Mouse (Mus musculus) ES-E14 (cell line): ENCODE measurements around the gene Furin. TPM values are rescaled to one million over a fixed set of nuclear protein-coding genes. Genes with fewer than 3 reads are reported as not detected.

Source experiments
- DNase-seq: peaks from one replicate; pipeline ENCODE4 v3.0.0-alpha.2; 2013; ENCODE audit warnings: low read depth, low spot score
- H3K27ac ChIP-seq: 2 replicates; pipeline ENCODE4 v1.5.1; 2012; ENCODE audit warnings: low read depth, mild to moderate bottlenecking, low read length, moderate library complexity, mixed read lengths; ENCODE audit not compliant: poor library complexity, insufficient read depth, severe bottlenecking
- H3K36me3 ChIP-seq: 2 replicates; pipeline ENCODE4 v1.6.1; 2012; ENCODE audit warnings: mild to moderate bottlenecking, low read length, moderate library complexity, mixed read lengths; ENCODE audit not compliant: control insufficient read depth, poor library complexity, insufficient read depth, severe bottlenecking
- H3K4me1 ChIP-seq, 2 experiments: fragments of 150-350 bp in 1 of 2; sonication (generic) in 1 of 2; 2 replicates each; pipeline ENCODE4 v1.6.1; 2012; ENCODE audit warnings: low read length in 2 of 2, mild to moderate bottlenecking in 1 of 2, mixed read lengths in 1 of 2; ENCODE audit not compliant: control insufficient read depth in 2 of 2, insufficient read depth in 2 of 2, poor library complexity in 1 of 2
- H3K4me3 ChIP-seq, 2 experiments: fragments of 150-350 bp in 1 of 2; sonication (generic) in 1 of 2; 2 replicates each; pipeline ENCODE4 v1.5.1; 2012; ENCODE audit warnings: low read length in 2 of 2, low read depth in 1 of 2, mild to moderate bottlenecking in 1 of 2, mixed read lengths in 1 of 2; ENCODE audit not compliant: insufficient read depth in 1 of 2, poor library complexity in 1 of 2, severe bottlenecking in 1 of 2
- H3K9ac ChIP-seq: 2 replicates; pipeline ENCODE4 v1.6.1; 2012; ENCODE audit warnings: low read depth, mild to moderate bottlenecking, low read length, mixed read lengths; ENCODE audit not compliant: poor library complexity, insufficient read depth, severe bottlenecking
- H3K9me3 ChIP-seq: fragments of 150-350 bp; sonication (generic); 2 replicates; pipeline ENCODE4 v1.6.1; 2012; ENCODE audit warnings: low read depth, mild to moderate bottlenecking, low read length; ENCODE audit not compliant: control insufficient read depth, insufficient read depth
- CHD2 ChIP-seq: IDR thresholded peaks from 2 replicates; pipeline ENCODE4 v1.6.1; 2014; ENCODE audit warnings: mild to moderate bottlenecking, low read depth, low read length, inconsistent platforms
- HCFC1 ChIP-seq: IDR thresholded peaks from 2 replicates; pipeline ENCODE4 v1.6.1; 2012; ENCODE audit warnings: low read length, inconsistent platforms, borderline replicate concordance; ENCODE audit not compliant: insufficient read depth
- MAFK ChIP-seq: IDR thresholded peaks from 2 replicates; pipeline ENCODE4 v1.6.1; 2014; ENCODE audit warnings: mild to moderate bottlenecking, low read depth, low read length, inconsistent platforms; ENCODE audit not compliant: insufficient read depth
- ZC3H11A ChIP-seq: IDR thresholded peaks from 2 replicates; pipeline ENCODE4 v1.6.1; 2012; ENCODE audit warnings: low read depth, mild to moderate bottlenecking, inconsistent platforms, low read length, borderline replicate concordance
- ZNF384 ChIP-seq: IDR thresholded peaks from 2 replicates; pipeline ENCODE4 v1.6.1; 2012; ENCODE audit warnings: low read depth, low read length, inconsistent platforms
- in situ Hi-C, 2 experiments: fragments of 600-800 bp; cut with MboI; formaldehyde crosslinking; loops; one replicate each; pipeline ENCODE4 v1.15.1; 2025; ENCODE audit warnings: low sequenced_read_pairs in 2 of 2, inconsistent platforms in 1 of 2; ENCODE audit not compliant: unreplicated experiment in 2 of 2
- total RNA-seq: library from RNA; depleted of rRNA; stranded (reverse); fragments of 300-350 nt; gene quantifications from 2 replicates; pipeline ENCODE4 v1.2.3, GENCODE M21; 2012

The Furin gene
- total RNA-seq, 1 experiment, result 17.7 TPM

GRCm38 (mm10) chr7:80392119-80392518 lies 13.1 kb downstream of the Furin start:
- Histone ChIP-seq H3K9ac (no peak overlapping the region), H3K9me3 (no peaks in the 10 kb centered on the region), H3K27ac (no peak overlapping the region), H3K4me3 (no peak overlapping the region), H3K4me1 (peaks cover 0 to 5% of the 10 kb centered on the region in 2 experiments; a peak in 1 of 4 replicates), H3K36me3 (peaks cover 16% of the 10 kb centered on the region; the same call in 1 of the 2 replicates)
- no peak for DNase-seq
- in situ Hi-C loops, result loop anchor here in 1 of 2 experiments (25.0 kb wide), 1 partner anchor 195 kb away; no protein-coding TSS in a partner anchor
- TF ChIP-seq ZNF384 (no peak), HCFC1 (no peak), MAFK (no peak), CHD2 (no peak), ZC3H11A (no peak)

DNA sequence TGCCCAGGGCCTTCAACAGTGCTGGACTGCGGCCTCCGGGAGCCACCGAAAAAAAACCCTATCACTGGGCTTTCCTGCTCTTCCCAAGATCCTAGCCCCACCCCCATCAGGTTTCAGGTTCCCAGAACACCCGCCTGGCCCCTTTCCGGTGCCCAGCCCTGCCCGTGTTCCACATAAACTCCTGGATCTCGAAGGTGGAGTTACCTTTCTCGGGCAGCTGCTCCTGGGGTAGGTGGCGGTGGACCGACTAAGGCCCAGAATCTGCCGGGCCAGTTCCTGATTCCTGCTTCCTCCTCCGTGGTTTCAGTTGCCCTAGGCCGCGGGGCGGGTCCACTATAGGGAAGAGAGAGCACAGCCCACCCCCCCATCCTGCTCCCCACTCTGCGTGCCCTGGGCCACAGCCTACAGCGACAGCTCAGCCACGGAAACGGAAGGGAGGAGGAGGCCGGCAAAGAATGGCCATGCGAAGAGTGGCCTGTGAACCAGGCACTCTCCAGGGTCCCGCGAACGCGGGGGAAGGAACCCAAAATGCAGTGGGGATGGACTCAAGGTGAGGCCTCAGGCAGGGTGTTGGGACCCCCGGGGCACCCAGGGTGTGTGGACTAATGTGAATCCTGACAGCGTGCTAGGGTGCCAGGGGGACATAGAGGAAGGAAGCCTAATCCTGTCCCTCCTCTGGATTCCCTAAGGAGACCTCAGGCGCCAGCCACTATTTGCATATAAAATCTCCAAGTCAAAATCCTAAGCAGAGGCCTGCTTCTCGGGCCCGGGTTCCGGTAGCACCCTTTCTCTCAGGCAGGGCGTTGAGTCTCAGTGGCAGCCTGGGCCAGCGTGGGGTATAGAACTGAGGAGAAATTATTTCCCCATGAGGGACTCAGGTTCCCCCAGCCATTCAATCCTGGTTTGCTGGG lies 17.3 kb downstream of the Furin start, which contains the start of gene Fes:
Gene Fes, minus strand, starts transcription at position 314 of the 911 bp plus-strand sequence.
- DNase-seq, result no peak
- H3K9ac ChIP-seq, result peak within 1 kb of the TSS; percentile 44
- peaks cover 5% of the 10 kb centered on the region; the same call in 1 of the 2 replicates for H3K36me3 ChIP-seq
- H3K4me1 ChIP-seq, result peaks cover 0 to 8% of the 10 kb centered on the region in 2 experiments; a peak in 1 of 4 replicates
- no peak within 1 kb of the TSS for H3K27ac ChIP-seq
- no peak for TF ChIP-seq ZNF384
- no peak for TF ChIP-seq ZC3H11A
- no peak for TF ChIP-seq CHD2
- TF ChIP-seq HCFC1, result no peak
- TF ChIP-seq MAFK, result no peak
- H3K9me3 ChIP-seq, result no peaks in the 10 kb centered on the region
- H3K4me3 ChIP-seq, result peak within 1 kb of the TSS; percentile 47 to 66
- in situ Hi-C loops, result loop anchor here (10.0 to 25.0 kb wide), 3 partner anchors 197 to 307 kb away; no protein-coding TSS in a partner anchor

- Histone ChIP-seq H3K9me3 (no peaks in the 10 kb centered on the region), H3K27ac (no peak overlapping the region), H3K4me1 (peaks cover 0 to 12% of the 10 kb centered on the region in 2 experiments; a peak in 1 of 4 replicates), H3K9ac (no peak overlapping the region), H3K4me3 (peak overlapping the region; percentile 4 to 66; a peak in 3 of 4 replicates), H3K36me3 (peaks cover 2% of the 10 kb centered on the region; the same call in 1 of the 2 replicates)
- in situ Hi-C loops, result loop anchor here (10.0 to 25.0 kb wide), 3 partner anchors 198 to 308 kb away; no protein-coding TSS in a partner anchor
- TF ChIP-seq ZC3H11A (no peak), MAFK (no peak), HCFC1 (no peak), CHD2 (no peak), ZNF384 (peak; percentile 60; the same call in 1 of the 2 replicates)
- no peak for DNase-seq
These were observed 18.1 kb downstream of the Furin start for GRCm38 (mm10) chr7:80387033-80387632.

- H3K36me3 ChIP-seq, result no peaks in the 10 kb centered on the region; the same call in 1 of the 2 replicates
- TF ChIP-seq ZC3H11A (peak; percentile 95), MAFK (no peak)
- H3K9ac ChIP-seq, result no peak overlapping the region
- in situ Hi-C loops, result loop anchor here (10.0 to 25.0 kb wide), 3 partner anchors 198 to 308 kb away; no protein-coding TSS in a partner anchor
- peak; percentile 92 for DNase-seq
- no peak overlapping the region for H3K27ac ChIP-seq
- H3K9me3 ChIP-seq, result no peaks in the 10 kb centered on the region
- peaks cover 0 to 12% of the 10 kb centered on the region in 2 experiments; a peak in 1 of 4 replicates for H3K4me1 ChIP-seq
- peak overlapping the region; percentile 4 to 66; a peak in 2 of 4 replicates for H3K4me3 ChIP-seq
These were observed 18.9 kb downstream of the Furin start for GRCm38 (mm10) chr7:80386235-80386930.
